Mouse (Mus musculus) C3H10T1/2 (cell line): ENCODE results near the gene Pik3r6. TPM values are rescaled to one million over a fixed set of nuclear protein-coding genes. Genes with fewer than 3 reads are reported as not detected.

Experiments used
- polyA plus RNA-seq, 2 experiments: library from polyadenylated mRNA; unstranded; fragments of >200 nt; fragmentation: generic; extraction: Trizol; gene quantifications; one replicate each; pipeline ENCODE4 v1.2.1; 2012; ENCODE audit warnings: missing spikeins in 2 of 2

Pik3r6 gene
- under 1 TPM in 1 of 2 experiments, not detected in 1; 0.06 TPM for polyA plus RNA-seq

GRCm38 (mm10) chr11:68502902-68503629 is at the start of gene Pik3r6:
TSS of gene Pik3r6 (plus strand) at chr11:68503019.

GRCm38 (mm10) chr11:68555918-68556584 is 53.2 kb downstream of the Pik3r6 start, which contains the start of gene Mfsd6l:
TSS of gene Mfsd6l (plus strand) at chr11:68556186.

GRCm38 (mm10) chr11:68586721-68587120 is 83.9 kb downstream of the Pik3r6 start, which contains the start of gene Ccdc42:
TSS of gene Ccdc42 (plus strand) at chr11:68587021.

Other genes with a start within 250 kb of the Pik3r6 start
- gene Ntn1, start 102.2 kb upstream of the Pik3r6 start, polyA plus RNA-seq = 10 to 100 TPM in 1 of 2 experiments, 1 to 10 TPM in 1; 1.4 to 17.9 TPM
- gene Pik3r5, start 70.9 kb upstream of the Pik3r6 start, polyA plus RNA-seq = under 1 TPM; 0.77 TPM
- not detected for gene Mfsd6l, start 53.2 kb downstream of the Pik3r6 start, polyA plus RNA-seq
- under 1 TPM in 1 of 2 experiments, not detected in 1; 0.12 TPM for gene Ccdc42, start 84.0 kb downstream of the Pik3r6 start, polyA plus RNA-seq
- 10 to 100 TPM in 1 of 2 experiments, 1 to 10 TPM in 1; 8.5 to 78.9 TPM for gene Myh10, start 188.5 kb downstream of the Pik3r6 start, polyA plus RNA-seq